Comparison of ENCODE assay signal across 9 mouse cellular contexts in the genomic region with DNA sequence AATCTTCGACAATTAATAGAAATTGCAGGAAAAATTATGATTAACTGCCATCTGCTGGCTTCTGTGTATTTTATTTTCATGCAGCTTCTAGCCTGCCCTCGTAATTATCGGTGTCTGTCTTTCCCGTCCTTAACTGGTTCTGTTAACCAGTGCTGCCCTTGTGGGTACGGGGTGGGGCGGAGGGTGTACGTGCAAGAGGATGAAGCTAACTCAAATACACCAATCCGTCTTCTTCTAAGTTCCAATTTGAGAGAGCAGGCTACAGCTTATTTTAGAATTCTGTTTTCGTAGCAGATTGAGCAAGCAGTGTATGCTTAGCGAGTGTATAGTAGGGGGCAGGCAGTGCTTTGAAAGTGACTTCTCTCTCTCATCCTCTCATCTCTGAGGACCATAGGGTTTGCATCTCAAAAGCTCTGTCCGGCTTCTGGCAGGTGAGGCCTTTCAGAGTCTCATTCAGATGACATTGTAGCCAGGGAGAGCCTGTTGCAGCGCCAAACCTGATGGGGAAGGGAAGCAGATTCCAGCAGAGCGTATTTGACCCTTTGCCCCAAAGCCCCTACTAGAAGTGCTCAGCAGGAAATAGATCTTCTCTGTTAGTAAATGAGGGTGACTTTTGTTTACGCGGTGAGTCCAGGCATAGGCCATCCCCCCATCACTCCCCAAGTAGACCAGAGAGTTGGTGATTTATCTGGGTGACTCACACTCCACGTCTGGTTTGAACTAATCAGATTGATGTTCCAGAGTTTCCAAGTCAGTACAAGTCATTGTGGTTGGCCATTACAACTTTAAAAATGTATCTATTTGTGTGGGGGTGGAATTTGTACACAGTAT. TPM values are rescaled to one million over a fixed set of nuclear protein-coding genes. Genes with fewer than 3 reads are reported as not detected.
A peak's percentile ranks its signal among the peaks of the same experiment; 100 is the strongest.
DNase-seq lines count a peak whose midpoint lies in the region; ATAC-seq lines count a peak whose summit lies in the region.
"Had no signal": no experiment of that assay in that cellular context is flagged by ENCODE, and none has a peak within 500 bp of the region (broad histone marks: within the 10 kb centered on the region; RNA-seq: fewer than 3 reads in every experiment).

No protein-coding gene starts in this region.

- H3K9ac ChIP-seq in midbrain, embryonic 11.5 days (ENCODE audit: low read length): no peak overlapping the region
- H3K9ac ChIP-seq in midbrain, embryonic 13.5 days (replicated peaks): no peak overlapping the region
- H3K9ac ChIP-seq in neural tube, embryonic 14.5 days (replicated peaks; ENCODE audit: low read depth, low read length): no peak overlapping the region
- no peak overlapping the region for H3K9ac ChIP-seq in kidney, embryonic 16.5 days (replicated peaks; ENCODE audit: low read length)

- DNase-seq in frontal cortex, postnatal 14 days (ENCODE audit: low spot score in 2 of 2): no peak
- peak; percentile 84 for DNase-seq in midbrain, embryonic 11.5 days (ENCODE audit: low spot score, missing footprints)
- DNase-seq in embryonic facial prominence, embryonic 10.5 days (ENCODE audit: low spot score): peak; percentile 24
- no peak for DNase-seq in spleen, adult 12 weeks (ENCODE audit: low spot score)

- H3K4me1 ChIP-seq in midbrain, embryonic 11.5 days (ENCODE audit: control insufficient read depth, insufficient read depth, low read length): peaks cover 3% of the 10 kb centered on the region; the same call in 1 of the 2 replicates
- peaks cover 26% of the 10 kb centered on the region for H3K4me1 ChIP-seq in midbrain, embryonic 13.5 days (replicated peaks)
- H3K4me1 ChIP-seq in embryonic facial prominence, embryonic 10.5 days: peaks cover 64% of the 10 kb centered on the region
- H3K4me1 ChIP-seq in neural tube, embryonic 14.5 days (ENCODE audit: control insufficient read depth, insufficient read depth, low read length): peaks cover 6% of the 10 kb centered on the region; the same call in 1 of the 2 replicates
- H3K4me1 ChIP-seq in kidney, embryonic 16.5 days (ENCODE audit: insufficient read depth, low read length): peaks cover 25% of the 10 kb centered on the region

- no peak overlapping the region for H3K4me3 ChIP-seq in midbrain, embryonic 11.5 days (ENCODE audit: low read depth, low read length)
- H3K4me3 ChIP-seq in midbrain, embryonic 13.5 days (replicated peaks): no peak overlapping the region
- H3K4me3 ChIP-seq in embryonic facial prominence, embryonic 10.5 days: no peak overlapping the region
- H3K4me3 ChIP-seq in neural tube, embryonic 14.5 days (ENCODE audit: low read depth, low read length): no peak overlapping the region
- no peak overlapping the region for H3K4me3 ChIP-seq in kidney, embryonic 16.5 days (ENCODE audit: low read length)

- no peaks in the 10 kb centered on the region for H3K36me3 ChIP-seq in midbrain, embryonic 11.5 days (ENCODE audit: control insufficient read depth, insufficient read depth, low read length)
- no peaks in the 10 kb centered on the region for H3K36me3 ChIP-seq in midbrain, embryonic 13.5 days
- no peaks in the 10 kb centered on the region for H3K36me3 ChIP-seq in embryonic facial prominence, embryonic 10.5 days (replicated peaks)
- no peaks in the 10 kb centered on the region for H3K36me3 ChIP-seq in neural tube, embryonic 14.5 days (ENCODE audit: control insufficient read depth, insufficient read depth, low read length)
- H3K36me3 ChIP-seq in kidney, embryonic 16.5 days (ENCODE audit: insufficient read depth, low read length): no peaks in the 10 kb centered on the region
- H3K36me3 ChIP-seq: G1E had no signal

- H3K9me3 ChIP-seq in midbrain, embryonic 11.5 days (ENCODE audit: control insufficient read depth, low read length): no peaks in the 10 kb centered on the region
- no peaks in the 10 kb centered on the region for H3K9me3 ChIP-seq in midbrain, embryonic 13.5 days
- H3K9me3 ChIP-seq in embryonic facial prominence, embryonic 10.5 days: no peaks in the 10 kb centered on the region
- H3K9me3 ChIP-seq in neural tube, embryonic 14.5 days (ENCODE audit: control insufficient read depth, low read length): no peaks in the 10 kb centered on the region
- no peaks in the 10 kb centered on the region; the same call in 1 of the 2 replicates for H3K9me3 ChIP-seq in kidney, embryonic 16.5 days (ENCODE audit: low read length)
- H3K9me3 ChIP-seq: G1E had no signal

- no peak overlapping the region for H3K27ac ChIP-seq in midbrain, embryonic 11.5 days (ENCODE audit: low read depth, low read length)
- no peak overlapping the region for H3K27ac ChIP-seq in midbrain, embryonic 13.5 days
- peak overlapping the region; percentile 94 for H3K27ac ChIP-seq in embryonic facial prominence, embryonic 10.5 days (replicated peaks)
- H3K27ac ChIP-seq in neural tube, embryonic 14.5 days (ENCODE audit: low read depth, low read length): no peak overlapping the region
- no peak overlapping the region for H3K27ac ChIP-seq in kidney, embryonic 16.5 days (ENCODE audit: low read length)

- ATAC-seq in frontal cortex, adult (ENCODE audit: low TSS enrichment): peak; percentile 66
- no peak for ATAC-seq in midbrain, embryonic 11.5 days (ENCODE audit: low FRiP score)
- no peak; the same call in 1 of the 2 replicates for ATAC-seq in midbrain, embryonic 13.5 days
- 0 out of 2 replicates have a peak, but pooled peaks have one; percentile 30 for ATAC-seq in neural tube, embryonic 14.5 days (ENCODE audit: low read depth)
- no peak for ATAC-seq in kidney, embryonic 16.5 days (ENCODE audit: low FRiP score, low TSS enrichment)

- WGBS in midbrain, embryonic 11.5 days: 45% methylated on average over 16 of the region's 16 CpGs
- WGBS in midbrain, embryonic 13.5 days: 48% methylated on average over 16 of the region's 16 CpGs
- 27% methylated on average over 16 of the region's 16 CpGs for WGBS in embryonic facial prominence, embryonic 10.5 days
- 36% methylated on average over 16 of the region's 16 CpGs for WGBS in neural tube, embryonic 14.5 days
- 40% methylated on average over 16 of the region's 16 CpGs for WGBS in kidney, embryonic 16.5 days

- H3K27me3 ChIP-seq in midbrain, embryonic 11.5 days (ENCODE audit: control insufficient read depth, insufficient read depth, low read length): no peaks in the 10 kb centered on the region
- no peaks in the 10 kb centered on the region for H3K27me3 ChIP-seq in midbrain, embryonic 13.5 days
- H3K27me3 ChIP-seq in embryonic facial prominence, embryonic 10.5 days (replicated peaks; ENCODE audit: low read depth, poor library complexity, severe bottlenecking): no peaks in the 10 kb centered on the region
- H3K27me3 ChIP-seq in neural tube, embryonic 14.5 days (ENCODE audit: control insufficient read depth, insufficient read depth, low read length): no peaks in the 10 kb centered on the region
- no peaks in the 10 kb centered on the region for H3K27me3 ChIP-seq in kidney, embryonic 16.5 days (ENCODE audit: insufficient read depth, low read length)

- H3K4me2 ChIP-seq in midbrain, embryonic 11.5 days: no peak overlapping the region
- H3K4me2 ChIP-seq in midbrain, embryonic 13.5 days (replicated peaks): no peak overlapping the region
- H3K4me2 ChIP-seq in neural tube, embryonic 14.5 days (ENCODE audit: low read depth, low read length): no peak overlapping the region
- no peak overlapping the region for H3K4me2 ChIP-seq in kidney, embryonic 16.5 days (replicated peaks; ENCODE audit: low read depth, low read length)

RNA-seq across cellular contexts. Expression of a gene that starts 53.3 kb away (rescaled TPM):
- 2.3 and 2.6 TPM in 2 replicates for polyA plus RNA-seq in midbrain, embryonic 11.5 days (2014; fragmentation: Nextera tagmentation; extraction: Ambion mirVana)
- polyA plus RNA-seq in midbrain, embryonic 13.5 days (2015; fragmentation: Nextera tagmentation; extraction: Ambion mirVana): 2.3 TPM in 2 replicates
- 3.9 and 4.1 TPM in 2 replicates for polyA plus RNA-seq in embryonic facial prominence, embryonic 10.5 days (2016; fragmentation: Nextera tagmentation; extraction: Ambion mirVana)
- polyA plus RNA-seq in neural tube, embryonic 14.5 days (2014; fragmentation: Nextera tagmentation; extraction: Ambion mirVana): 4.4 and 4.7 TPM in 2 replicates
- 2.1 and 2.4 TPM in 2 replicates for polyA plus RNA-seq in kidney, embryonic 16.5 days (2015; fragmentation: Nextera tagmentation; extraction: Ambion mirVana)
- polyA plus RNA-seq: G1E had no signal

Comparison
In these comparisons a context has a peak if more than half of its experiments do, and no peak if none do; other contexts are left out.
1. ATAC-seq: peak in frontal cortex, adult (single experiment) and neural tube, embryonic 14.5 days (single experiment); none in midbrain, embryonic 11.5 days (single experiment), midbrain, embryonic 13.5 days (single experiment) and kidney, embryonic 16.5 days (single experiment).
2. DNase-seq: peak in midbrain, embryonic 11.5 days (single experiment) and embryonic facial prominence, embryonic 10.5 days (single experiment); none in frontal cortex, postnatal 14 days (0 of 2) and spleen, adult 12 weeks (single experiment).